Mouse (Mus musculus): ENCODE measurements at regions not wholly inside any gene's neighbourhood (a gene's known extent, or its start where the extent isn't known, plus 50 kb on each side); places are given as distances from the start of the nearest gene placed in this dataset.

GRCm38 (mm10) chr11:82668026-82668425, 96.1 kb downstream of the Cct6b start:
- TF ChIP-seq CTCF (IDR thresholded peaks at IDR 0.05; ENCODE audit: extremely low read depth, insufficient read depth, insufficient read length, insufficient replicate concordance), result no peak
- TF ChIP-seq POLR2A (IDR thresholded peaks at IDR 0.05; ENCODE audit: low read depth, low read length), result no peak; the same call in 1 of the 2 replicates
